ENCODE assay signal across 13 mouse cellular contexts in genomic region chr15:30709026-30709753, GRCm38 (mm10).
DNase-seq lines count a peak whose midpoint lies in the region; ATAC-seq lines count a peak whose summit lies in the region.
"Had no signal": no experiment of that assay in that cellular context is flagged by ENCODE, and none has a peak within 500 bp of the region (broad histone marks: within the 10 kb centered on the region; RNA-seq: fewer than 3 reads in every experiment).

No protein-coding gene starts in this region.

- H3K4me2 ChIP-seq in hindbrain, embryonic 11.5 days (replicated peaks; ENCODE audit: low read depth, low read length), result no peak overlapping the region
- H3K4me2 ChIP-seq: heart, embryonic 13.5 days; midbrain, embryonic 12.5 days had no signal

- DNase-seq in frontal cortex, adult 2 months (ENCODE audit: extremely low spot score in 1 of 2, low spot score in 1 of 2), result peak; percentile 65 to 76
- DNase-seq in frontal cortex, postnatal 25 days (ENCODE audit: low spot score in 2 of 2), result no peak
- peak; percentile 94 for DNase-seq in brain, adult 2 months (ENCODE audit: low read depth, low spot score)
- peak; percentile 25 for DNase-seq in hindbrain, embryonic 11.5 days (ENCODE audit: low spot score)
- peak; percentile 41 to 62 for DNase-seq in left cerebral cortex, postnatal 36 days (ENCODE audit: low spot score in 2 of 2)
- no peak for DNase-seq in spleen, postnatal 36 days (ENCODE audit: low spot score in 2 of 2)
- DNase-seq in Muller cell, postnatal 12 days (ENCODE audit: inconsistent ontology term), result no peak
- no peak for DNase-seq in ovary, adult 18-20 months (ENCODE audit: low spot score)
- DNase-seq: liver had no signal

- H3K27me3 ChIP-seq in hindbrain, embryonic 11.5 days (ENCODE audit: control insufficient read depth, insufficient read depth, low read length), result no peaks in the 10 kb centered on the region
- H3K27me3 ChIP-seq: heart, embryonic 13.5 days; midbrain, embryonic 12.5 days had no signal

- no peaks in the 10 kb centered on the region for H3K9me3 ChIP-seq in hindbrain, embryonic 11.5 days (ENCODE audit: control insufficient read depth, low read length)
- H3K9me3 ChIP-seq: heart, embryonic 13.5 days; midbrain, embryonic 12.5 days had no signal

- H3K36me3 ChIP-seq in hindbrain, embryonic 11.5 days (ENCODE audit: control insufficient read depth, insufficient read depth, low read length), result no peaks in the 10 kb centered on the region
- H3K36me3 ChIP-seq: heart, embryonic 13.5 days; midbrain, embryonic 12.5 days had no signal

- H3K4me3 ChIP-seq in hindbrain, embryonic 11.5 days (ENCODE audit: low read depth, low read length), result no peak overlapping the region
- H3K4me3 ChIP-seq: heart, embryonic 13.5 days; midbrain, embryonic 12.5 days had no signal

- intact Hi-C loops in left cerebral cortex, postnatal 36 days (cut with DNase I), result no loop called here

- peak; percentile 87 for ATAC-seq in hindbrain, embryonic 11.5 days (ENCODE audit: low FRiP score)
- ATAC-seq: forebrain, embryonic 14.5 days had no signal

- 57% methylated on average over 10 of the region's 10 CpGs for WGBS in hindbrain, embryonic 11.5 days

- no peak overlapping the region for H3K9ac ChIP-seq in hindbrain, embryonic 11.5 days (ENCODE audit: low read depth, low read length)
- H3K9ac ChIP-seq: heart, embryonic 13.5 days; midbrain, embryonic 12.5 days had no signal

- peak overlapping the region; percentile 36; the same call in 1 of the 2 replicates for H3K27ac ChIP-seq in hindbrain, embryonic 11.5 days (ENCODE audit: low read depth, low read length)
- H3K27ac ChIP-seq: heart, embryonic 13.5 days; kidney, postnatal 0 days; midbrain, embryonic 12.5 days had no signal

- 0 out of 2 replicates have a peak, but pooled peaks cover 2% of the 10 kb centered on the region for H3K4me1 ChIP-seq in hindbrain, embryonic 11.5 days (replicated peaks; ENCODE audit: control insufficient read depth, insufficient read depth, low read length)
- H3K4me1 ChIP-seq: heart, embryonic 13.5 days had no signal

Comparison
In these comparisons a context has a peak if more than half of its experiments do, and no peak if none do; other contexts are left out.
1. DNase-seq: peak in frontal cortex, adult 2 months (2 of 2), brain, adult 2 months (single experiment), hindbrain, embryonic 11.5 days (single experiment) and left cerebral cortex, postnatal 36 days (2 of 2); none in frontal cortex, postnatal 25 days (0 of 2), spleen, postnatal 36 days (0 of 2), Muller cell, postnatal 12 days (single experiment) and ovary, adult 18-20 months (single experiment).